Mouse (Mus musculus): ENCODE measurements at regions not wholly inside any gene's neighbourhood (a gene's known extent, or its start where the extent isn't known, plus 50 kb on each side); places are given as distances from the start of the nearest gene placed in this dataset.

DNA sequence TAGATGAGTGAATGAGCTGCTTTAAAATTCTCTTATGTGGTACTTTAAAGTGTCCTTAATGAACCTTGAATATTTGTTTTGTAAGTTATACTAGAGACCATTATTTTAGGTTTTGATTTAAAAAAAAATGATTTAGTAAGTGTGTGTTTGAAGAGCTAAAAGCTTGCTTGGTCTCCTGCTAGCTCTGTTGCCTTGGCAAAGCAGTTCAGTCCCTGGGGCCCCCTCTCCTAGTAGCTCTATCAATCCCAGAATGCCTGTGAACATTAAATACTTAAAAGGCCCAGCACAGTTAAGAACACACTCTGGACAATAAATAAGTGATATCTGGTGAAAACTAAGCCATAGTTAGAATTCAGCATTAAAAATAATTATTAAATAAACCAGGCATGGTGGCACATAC is 138.3 kb upstream of the Abca1 start:
- Histone ChIP-seq H3K27ac (no peak overlapping the region), H3K27me3 (no peaks in the 10 kb centered on the region), H3K4me2 (no peak overlapping the region), H3K9me3 (replicated peaks) (no peaks in the 10 kb centered on the region), H3K4me3 (no peak overlapping the region), H3K9ac (no peak overlapping the region), H3K4me1 (replicated peaks) (no peaks in the 10 kb centered on the region), H3K36me3 (no peaks in the 10 kb centered on the region)
- no peak for ATAC-seq (replicated peaks; ENCODE audit: insufficient number of reproducible peaks, insufficient read depth, low FRiP score, low read depth)

- 81% methylated on average over 3 of the region's 3 CpGs for WGBS
- no peaks in the 10 kb centered on the region for H3K4me1 ChIP-seq (replicated peaks)
- H3K9me3 ChIP-seq (replicated peaks), result no peaks in the 10 kb centered on the region
- H3K27me3 ChIP-seq, result no peaks in the 10 kb centered on the region
- ATAC-seq (replicated peaks; ENCODE audit: insufficient number of reproducible peaks, insufficient read depth, low FRiP score, low read depth), result no peak
- no peak overlapping the region for H3K4me2 ChIP-seq
- no peak overlapping the region for H3K27ac ChIP-seq
- no peaks in the 10 kb centered on the region for H3K36me3 ChIP-seq
- H3K4me3 ChIP-seq, result no peak overlapping the region
- no peak overlapping the region for H3K9ac ChIP-seq
Observed at GRCm38 (mm10) chr4:53292606-53293005, 132.9 kb upstream of the Abca1 start.

DNA sequence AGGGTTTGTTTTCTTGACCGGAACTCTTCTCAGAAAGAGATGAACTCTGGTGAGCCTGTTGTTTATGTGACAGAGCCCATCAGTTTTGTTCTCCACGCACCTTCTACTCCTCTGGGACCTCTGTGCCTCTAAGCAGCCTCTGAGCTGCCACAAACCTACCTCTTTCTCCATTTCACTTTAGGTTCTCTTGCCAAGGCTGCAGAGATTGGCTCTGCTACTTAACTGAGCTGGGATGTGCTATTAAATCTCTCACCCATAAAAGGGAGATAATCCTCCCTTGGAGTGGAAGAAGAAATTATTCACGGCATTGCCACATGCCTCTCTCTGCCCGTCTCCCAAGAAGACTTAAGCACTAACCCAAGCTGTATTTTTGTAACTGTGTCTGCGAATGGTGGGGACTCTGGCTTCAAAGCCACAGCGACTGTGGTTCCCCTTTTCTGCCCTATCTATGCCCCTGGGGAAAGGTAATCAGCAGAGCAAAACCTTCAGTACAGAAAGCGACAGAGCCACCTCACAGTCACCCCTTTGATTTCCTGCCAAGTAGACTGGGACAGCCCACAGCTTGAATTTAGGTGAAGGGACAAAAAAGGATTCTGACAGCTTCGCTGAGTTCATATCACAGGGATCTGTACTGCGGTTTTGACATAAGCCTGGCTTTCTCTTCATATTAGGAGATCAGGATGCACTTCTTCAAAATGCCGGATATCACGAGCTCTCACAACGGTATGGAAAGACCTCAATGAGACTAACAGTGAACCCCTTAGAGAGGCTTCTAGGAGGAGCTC is 118.2 kb upstream of the Abca1 start:
- Histone ChIP-seq H3K4me1 (replicated peaks) (peaks cover 4% of the 10 kb centered on the region; the same call in 1 of the 2 replicates), H3K9ac (no peak overlapping the region), H3K4me2 (peak overlapping the region; percentile 43), H3K27me3 (no peaks in the 10 kb centered on the region), H3K9me3 (replicated peaks) (no peaks in the 10 kb centered on the region), H3K4me3 (no peak overlapping the region), H3K36me3 (no peaks in the 10 kb centered on the region), H3K27ac (no peak overlapping the region)
- WGBS, result 49% methylated on average over 12 of the region's 12 CpGs
- no peak for ATAC-seq (replicated peaks; ENCODE audit: insufficient number of reproducible peaks, insufficient read depth, low FRiP score, low read depth)

GRCm38 (mm10) chr4:53270433-53270832 is 110.7 kb upstream of the Abca1 start:
- no peak for ATAC-seq (replicated peaks; ENCODE audit: insufficient number of reproducible peaks, insufficient read depth, low FRiP score, low read depth)
- no peak overlapping the region for H3K4me2 ChIP-seq
- H3K9ac ChIP-seq, result no peak overlapping the region
- no peaks in the 10 kb centered on the region for H3K9me3 ChIP-seq (replicated peaks)
- H3K36me3 ChIP-seq, result no peaks in the 10 kb centered on the region
- H3K27me3 ChIP-seq, result no peaks in the 10 kb centered on the region
- H3K4me3 ChIP-seq, result no peak overlapping the region
- WGBS, result 85% methylated on average over 10 of the region's 10 CpGs
- 0 out of 2 replicates have a peak, but pooled peaks cover 8% of the 10 kb centered on the region for H3K4me1 ChIP-seq (replicated peaks)
- H3K27ac ChIP-seq, result no peak overlapping the region

DNA sequence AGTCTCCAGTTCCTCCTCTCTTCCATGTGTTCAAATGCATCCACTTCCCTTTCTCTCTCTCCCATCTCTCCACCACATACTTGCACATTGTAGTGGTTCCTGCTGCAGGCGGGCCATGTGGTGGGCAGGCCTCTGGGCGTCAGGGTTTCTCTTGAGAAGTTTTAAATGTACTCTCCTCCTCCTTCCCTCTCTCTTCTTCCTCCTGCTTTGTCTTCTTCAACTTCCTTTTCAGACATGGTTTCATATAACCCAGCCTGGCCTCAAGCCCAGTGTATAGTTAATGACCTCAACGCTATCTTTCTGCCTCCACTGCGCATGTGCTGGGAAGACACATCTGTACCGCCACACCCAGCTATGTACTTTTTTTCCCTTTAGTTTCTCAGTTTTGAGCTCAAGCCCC is 110.3 kb upstream of the Abca1 start:
- 0 out of 2 replicates have a peak, but pooled peaks have one; percentile 35 for ATAC-seq (replicated peaks; ENCODE audit: insufficient number of reproducible peaks, insufficient read depth, low FRiP score, low read depth)
- WGBS, result 62% methylated on average over 5 of the region's 5 CpGs
- Histone ChIP-seq H3K4me3 (no peak overlapping the region), H3K9ac (no peak overlapping the region), H3K4me1 (replicated peaks) (peaks cover 8% of the 10 kb centered on the region; the same call in 1 of the 2 replicates), H3K27ac (no peak overlapping the region), H3K27me3 (no peaks in the 10 kb centered on the region), H3K4me2 (no peak overlapping the region), H3K36me3 (no peaks in the 10 kb centered on the region), H3K9me3 (replicated peaks) (no peaks in the 10 kb centered on the region)

DNA sequence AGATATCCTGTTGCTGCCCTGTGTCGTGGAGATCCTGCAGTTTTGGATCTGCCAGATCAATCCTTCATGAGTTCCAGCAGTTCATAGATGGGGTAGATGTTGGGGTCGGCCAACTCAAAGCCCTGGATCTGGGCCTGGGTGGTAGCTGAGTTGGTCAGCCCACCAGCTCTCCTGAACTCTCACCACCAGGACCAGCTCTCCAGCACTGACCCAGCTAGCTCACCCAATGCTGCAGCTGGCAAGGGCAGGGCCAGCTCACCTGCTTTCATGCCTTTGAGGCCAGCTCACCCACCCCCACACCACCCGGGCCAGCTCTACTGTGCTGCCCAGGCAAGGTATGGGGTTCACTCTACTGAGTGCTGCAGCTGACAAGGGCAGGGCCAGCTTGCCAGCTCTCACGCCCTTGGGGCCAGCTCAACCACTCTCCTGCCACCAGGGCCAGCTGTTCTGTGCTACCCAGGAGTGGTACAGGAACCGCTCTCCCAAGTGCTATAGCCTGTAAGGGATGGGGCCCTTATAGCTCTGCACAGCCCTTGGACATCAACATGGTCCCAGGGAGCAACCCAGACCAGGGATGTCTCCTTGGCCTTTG is 109.7 kb upstream of the Abca1 start:
- no peaks in the 10 kb centered on the region for H3K27me3 ChIP-seq
- WGBS, result 88% methylated on average over 5 of the region's 5 CpGs
- no peak overlapping the region for H3K27ac ChIP-seq
- H3K4me2 ChIP-seq, result no peak overlapping the region
- H3K36me3 ChIP-seq, result no peaks in the 10 kb centered on the region
- no peaks in the 10 kb centered on the region for H3K9me3 ChIP-seq (replicated peaks)
- ATAC-seq (replicated peaks; ENCODE audit: insufficient number of reproducible peaks, insufficient read depth, low FRiP score, low read depth), result peak; percentile 43; the same call in 1 of the 2 replicates
- H3K9ac ChIP-seq, result no peak overlapping the region
- no peak overlapping the region for H3K4me3 ChIP-seq
- peaks cover 14% of the 10 kb centered on the region for H3K4me1 ChIP-seq (replicated peaks)

DNA sequence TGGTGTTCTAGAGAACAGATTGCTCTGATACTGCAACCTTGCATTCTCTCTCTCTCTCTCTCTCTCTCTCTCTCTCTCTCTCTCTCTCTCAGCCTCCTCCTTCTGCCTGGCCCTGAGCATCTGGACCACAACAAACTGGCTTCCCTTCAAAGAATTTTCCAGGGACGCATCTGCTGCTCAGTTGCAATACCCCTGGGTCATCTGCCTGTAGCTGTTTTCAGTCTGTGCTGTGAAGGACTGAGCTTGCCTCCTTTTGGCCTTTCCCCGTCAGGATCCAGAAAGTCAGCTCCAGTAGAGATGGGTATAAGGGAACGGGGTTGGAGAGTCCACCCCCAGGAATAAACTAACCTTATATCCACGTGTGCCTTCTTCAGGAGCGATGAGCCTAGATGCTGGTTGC is 105.2 kb upstream of the Abca1 start:
- H3K4me3 ChIP-seq, result no peak overlapping the region
- ATAC-seq (replicated peaks; ENCODE audit: insufficient number of reproducible peaks, insufficient read depth, low FRiP score, low read depth), result no peak
- H3K27me3 ChIP-seq, result no peaks in the 10 kb centered on the region
- WGBS, result 76% methylated on average over 5 of the region's 5 CpGs
- H3K9me3 ChIP-seq (replicated peaks), result no peaks in the 10 kb centered on the region
- H3K4me1 ChIP-seq (replicated peaks), result peaks cover 22% of the 10 kb centered on the region
- H3K4me2 ChIP-seq, result no peak overlapping the region
- no peak overlapping the region for H3K9ac ChIP-seq
- no peak overlapping the region for H3K27ac ChIP-seq
- H3K36me3 ChIP-seq, result no peaks in the 10 kb centered on the region

GRCm38 (mm10) chr4:53264501-53264900 is 104.8 kb upstream of the Abca1 start:
- Histone ChIP-seq H3K9ac (no peak overlapping the region), H3K27ac (peak overlapping the region; percentile 52; the same call in 1 of the 2 replicates), H3K9me3 (replicated peaks) (no peaks in the 10 kb centered on the region), H3K4me2 (no peak overlapping the region), H3K4me3 (no peak overlapping the region), H3K4me1 (replicated peaks) (peaks cover 19% of the 10 kb centered on the region), H3K36me3 (no peaks in the 10 kb centered on the region), H3K27me3 (no peaks in the 10 kb centered on the region)
- WGBS, result 59% methylated on average over 2 of the region's 2 CpGs
- no peak for ATAC-seq (replicated peaks; ENCODE audit: insufficient number of reproducible peaks, insufficient read depth, low FRiP score, low read depth)

DNA sequence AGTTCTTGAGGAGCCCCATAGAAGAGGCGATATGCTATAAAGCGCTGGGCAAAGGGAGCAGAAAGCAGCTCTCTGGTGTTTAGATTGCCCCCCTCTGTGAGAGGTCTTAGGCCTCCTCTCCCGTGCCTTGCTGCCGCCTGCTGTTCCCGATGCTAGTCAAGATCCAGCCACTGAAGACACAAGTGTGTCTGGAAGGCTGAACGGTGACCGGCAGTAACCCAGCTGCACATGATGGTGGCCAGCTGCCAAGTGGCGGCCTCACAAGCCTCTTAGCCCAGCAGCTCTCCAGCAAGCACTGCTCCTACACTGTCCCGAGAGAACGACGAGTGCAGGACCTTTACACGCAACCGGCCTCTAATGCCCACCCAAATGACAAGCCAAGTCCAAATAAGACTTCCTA is 104.1 kb upstream of the Abca1 start:
- peak overlapping the region; percentile 32 for H3K4me2 ChIP-seq
- peak; percentile 96 for ATAC-seq (replicated peaks; ENCODE audit: insufficient number of reproducible peaks, insufficient read depth, low FRiP score, low read depth)
- H3K4me3 ChIP-seq, result no peak overlapping the region
- 0 out of 2 replicates have a peak overlapping the region, but pooled peaks have one; percentile 1 for H3K9ac ChIP-seq
- H3K4me1 ChIP-seq (replicated peaks), result peaks cover 19% of the 10 kb centered on the region
- H3K9me3 ChIP-seq (replicated peaks), result no peaks in the 10 kb centered on the region
- WGBS, result 16% methylated on average over 13 of the region's 13 CpGs
- no peaks in the 10 kb centered on the region for H3K36me3 ChIP-seq
- H3K27me3 ChIP-seq, result no peaks in the 10 kb centered on the region
- peak overlapping the region; percentile 52 for H3K27ac ChIP-seq

DNA sequence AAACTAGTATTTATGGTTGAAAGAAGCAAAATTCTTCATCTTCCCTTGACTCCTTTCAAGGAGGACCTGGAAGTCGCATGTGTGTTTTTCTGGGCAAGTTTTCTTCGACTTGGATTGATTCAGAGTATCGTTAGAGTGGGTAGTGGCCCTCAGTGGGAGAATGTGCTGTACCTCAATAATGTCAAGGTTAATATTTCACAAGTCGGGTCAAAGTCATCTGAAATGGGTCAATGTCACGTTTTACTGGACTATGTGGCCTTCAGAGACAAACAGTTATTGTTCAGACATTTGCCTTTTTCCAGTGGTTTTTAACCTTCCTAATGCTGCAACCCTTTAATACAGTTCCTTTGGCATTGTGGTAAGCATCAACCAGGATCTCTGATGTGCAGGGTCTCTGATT is 102.8 kb upstream of the Abca1 start:
- no peak overlapping the region for H3K27ac ChIP-seq
- no peak overlapping the region for H3K4me3 ChIP-seq
- H3K9me3 ChIP-seq (replicated peaks), result no peaks in the 10 kb centered on the region
- no peak overlapping the region for H3K4me2 ChIP-seq
- no peaks in the 10 kb centered on the region for H3K36me3 ChIP-seq
- no peaks in the 10 kb centered on the region for H3K27me3 ChIP-seq
- no peak overlapping the region for H3K9ac ChIP-seq
- no peak for ATAC-seq (replicated peaks; ENCODE audit: insufficient number of reproducible peaks, insufficient read depth, low FRiP score, low read depth)
- peaks cover 19% of the 10 kb centered on the region for H3K4me1 ChIP-seq (replicated peaks)
- 84% methylated on average over 5 of the region's 5 CpGs for WGBS

GRCm38 (mm10) chr4:53261556-53262140 is 102.0 kb upstream of the Abca1 start:
- no peaks in the 10 kb centered on the region for H3K27me3 ChIP-seq
- H3K4me3 ChIP-seq, result no peak overlapping the region
- H3K4me1 ChIP-seq (replicated peaks), result peaks cover 19% of the 10 kb centered on the region
- ATAC-seq (replicated peaks; ENCODE audit: insufficient number of reproducible peaks, insufficient read depth, low FRiP score, low read depth), result no peak
- H3K4me2 ChIP-seq, result no peak overlapping the region
- no peaks in the 10 kb centered on the region for H3K36me3 ChIP-seq
- H3K27ac ChIP-seq, result no peak overlapping the region
- no peaks in the 10 kb centered on the region for H3K9me3 ChIP-seq (replicated peaks)
- no peak overlapping the region for H3K9ac ChIP-seq
- WGBS, result 57% methylated on average over 6 of the region's 6 CpGs

All from heart, embryonic 15.5 days (tissue).